Mouse (Mus musculus) layer of hippocampus, postnatal 36 days (tissue): ENCODE results near the gene Eya4. TPM values are rescaled to one million over a fixed set of nuclear protein-coding genes. Genes with fewer than 3 reads are reported as not detected.

Experiments
- DNase-seq, 2 experiments: peaks; one replicate each; pipeline ENCODE4 v3.0.0; 2022
- total RNA-seq, 2 experiments: library from RNA; stranded (reverse); gene quantifications; 2 replicates each; pipeline ENCODE4 v1.2.3; 2021

Gene Eya4
- total RNA-seq, 2 experiments from 2014 or later: 5.4 to 5.7 TPM

DNA sequence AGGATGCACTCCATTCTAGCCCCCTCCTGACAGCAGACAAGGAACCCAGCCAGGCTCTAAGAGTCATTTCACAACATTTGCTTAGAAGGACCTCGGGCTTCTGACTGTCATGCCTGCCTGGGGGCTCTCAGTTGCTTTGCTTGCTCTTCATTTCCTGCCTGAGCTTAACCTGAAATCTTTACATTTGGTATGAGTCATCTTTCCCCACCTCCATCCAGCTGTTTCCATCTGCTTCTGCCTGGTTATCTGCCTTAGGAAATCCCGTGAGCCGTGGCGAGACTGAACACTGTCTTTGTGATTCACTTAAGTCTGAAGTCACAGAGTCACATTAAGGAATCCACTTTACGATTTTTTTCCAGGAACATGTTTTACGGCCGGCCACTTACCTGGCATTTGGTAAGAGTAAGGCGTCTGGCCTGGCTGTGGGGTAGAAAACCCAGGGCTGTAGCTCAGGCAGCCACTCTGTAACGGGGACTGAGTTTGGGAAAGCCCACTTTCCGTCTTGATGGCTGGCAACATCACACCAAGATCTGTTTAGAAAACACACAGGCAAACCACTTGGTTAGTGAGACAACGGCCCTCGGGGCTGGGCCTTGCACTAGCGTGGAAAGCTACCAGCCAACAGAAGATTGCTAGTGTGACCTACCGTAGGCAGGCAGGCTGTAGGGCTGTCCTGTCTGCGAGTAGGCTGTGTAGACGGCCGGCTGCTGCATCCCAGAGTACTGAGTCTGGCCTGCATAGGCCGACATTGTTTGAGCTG, 193.5 kb downstream of the Eya4 start:
- DNase-seq: no peak

DNA sequence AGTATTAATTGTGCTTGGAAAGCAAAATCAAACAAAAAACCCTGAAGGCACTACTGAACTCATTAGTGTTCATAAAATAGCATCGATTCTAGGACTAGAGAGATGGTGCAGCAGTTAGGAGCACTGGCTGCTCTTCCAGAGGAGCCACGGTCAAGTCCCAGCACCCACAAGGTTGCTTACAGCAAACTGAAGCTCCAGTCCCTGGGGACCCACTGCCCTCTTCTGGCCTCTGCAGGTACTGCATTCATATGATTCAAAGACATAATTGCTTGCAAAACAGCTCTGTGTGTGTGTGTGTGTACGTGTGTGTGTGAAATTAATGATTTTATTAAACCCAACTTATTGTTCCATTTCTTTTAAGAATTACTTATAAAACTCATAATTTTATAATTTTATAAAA, 200.2 kb downstream of the Eya4 start:
- DNase-seq: no peak

DNA sequence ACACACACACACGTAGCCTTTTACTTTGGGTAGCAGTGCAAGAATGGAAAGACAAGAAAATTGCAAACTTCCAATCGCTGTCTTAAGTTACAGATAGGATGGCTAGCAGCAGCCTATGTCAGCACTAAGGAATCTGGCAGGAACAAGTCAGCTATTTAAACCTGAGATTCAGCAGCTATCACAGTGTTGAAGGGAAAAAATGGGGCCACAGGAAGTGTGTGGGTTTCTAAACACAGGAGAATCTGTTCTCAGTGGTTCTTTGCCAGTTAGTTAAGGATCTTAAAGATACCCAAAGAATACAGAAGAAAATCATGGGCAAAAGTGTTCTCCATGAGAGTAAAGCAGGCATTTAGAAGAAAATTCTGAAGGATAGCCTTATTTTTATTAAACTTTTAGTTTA, 206.0 kb downstream of the Eya4 start:
- no peak for DNase-seq

DNA sequence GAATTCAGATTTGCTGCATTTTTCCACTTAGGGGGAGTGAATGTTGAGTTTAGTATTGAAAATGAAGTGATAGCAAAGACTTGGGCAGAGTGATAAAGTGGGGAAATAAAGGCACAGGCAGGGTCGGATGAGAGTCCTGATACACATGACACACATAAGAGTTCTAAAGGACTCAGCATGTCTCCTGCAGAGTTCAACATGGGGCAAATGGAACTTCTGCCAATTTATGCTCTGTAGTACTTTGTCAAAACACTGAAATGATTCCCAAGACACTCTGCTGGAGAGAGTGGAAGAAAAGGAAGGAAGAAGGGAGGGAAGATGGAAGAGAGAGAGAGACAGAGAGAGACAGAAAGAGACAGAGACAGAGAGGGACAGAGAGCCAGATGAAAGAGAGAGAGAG, 222.6 kb downstream of the Eya4 start:
- DNase-seq: no peak

DNA sequence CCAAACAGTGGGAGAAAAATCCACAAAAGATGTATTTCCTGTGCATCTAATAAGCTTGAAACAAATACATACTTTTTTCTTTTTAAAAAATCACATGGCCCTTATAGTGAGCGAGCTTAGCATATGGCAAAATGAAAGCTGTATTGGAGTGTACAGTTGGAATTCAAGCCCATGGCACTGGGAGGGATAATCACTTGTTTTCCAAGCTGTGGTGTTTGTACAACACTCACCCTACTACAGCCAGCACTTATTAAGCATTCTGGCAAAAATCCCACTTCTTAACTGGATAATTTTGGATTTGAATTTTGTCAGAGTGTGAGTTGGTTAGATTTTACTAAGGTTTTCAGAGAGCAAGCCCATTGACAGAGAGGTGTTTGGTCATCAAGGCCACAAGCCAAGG, 223.4 kb downstream of the Eya4 start:
- no peak for DNase-seq

DNA sequence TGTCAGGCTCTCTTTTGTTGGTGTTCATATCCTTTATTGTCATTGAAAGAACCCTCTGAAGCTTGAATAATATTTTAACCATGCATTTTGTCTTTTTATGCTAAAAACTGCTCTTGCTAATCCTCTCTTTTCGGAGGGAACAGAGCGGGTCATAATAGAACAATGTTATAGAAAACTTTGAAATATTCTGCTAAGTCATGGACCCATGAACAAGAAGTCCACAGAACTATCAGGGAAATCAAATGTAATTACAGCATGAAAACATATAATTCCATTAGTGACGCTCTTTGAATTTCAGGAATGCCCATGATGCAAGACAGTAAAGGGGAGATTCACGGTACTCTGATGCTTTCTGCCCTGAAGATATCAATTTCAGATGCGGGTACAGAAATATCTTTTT, 224.1 kb downstream of the Eya4 start:
- no peak for DNase-seq

DNA sequence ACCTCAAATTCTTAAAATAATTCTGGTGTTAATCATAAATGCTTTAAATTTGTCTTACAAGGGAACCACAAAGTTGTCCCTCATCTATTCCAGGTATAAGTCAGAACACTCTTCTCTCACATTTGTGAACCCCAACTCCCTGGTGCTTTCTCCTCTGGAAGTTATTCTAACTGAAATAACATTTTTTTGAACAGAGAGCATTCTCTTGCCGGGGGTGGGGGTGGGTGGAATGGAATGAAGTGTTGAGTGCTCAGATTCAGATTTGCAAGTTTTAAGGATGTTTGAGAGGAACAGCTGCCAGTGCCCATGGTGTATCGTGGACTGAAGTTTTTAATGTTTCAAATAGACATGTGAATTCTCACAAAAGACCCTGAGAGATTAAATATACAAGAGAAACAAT, 230.1 kb downstream of the Eya4 start:
- DNase-seq: no peak

DNA sequence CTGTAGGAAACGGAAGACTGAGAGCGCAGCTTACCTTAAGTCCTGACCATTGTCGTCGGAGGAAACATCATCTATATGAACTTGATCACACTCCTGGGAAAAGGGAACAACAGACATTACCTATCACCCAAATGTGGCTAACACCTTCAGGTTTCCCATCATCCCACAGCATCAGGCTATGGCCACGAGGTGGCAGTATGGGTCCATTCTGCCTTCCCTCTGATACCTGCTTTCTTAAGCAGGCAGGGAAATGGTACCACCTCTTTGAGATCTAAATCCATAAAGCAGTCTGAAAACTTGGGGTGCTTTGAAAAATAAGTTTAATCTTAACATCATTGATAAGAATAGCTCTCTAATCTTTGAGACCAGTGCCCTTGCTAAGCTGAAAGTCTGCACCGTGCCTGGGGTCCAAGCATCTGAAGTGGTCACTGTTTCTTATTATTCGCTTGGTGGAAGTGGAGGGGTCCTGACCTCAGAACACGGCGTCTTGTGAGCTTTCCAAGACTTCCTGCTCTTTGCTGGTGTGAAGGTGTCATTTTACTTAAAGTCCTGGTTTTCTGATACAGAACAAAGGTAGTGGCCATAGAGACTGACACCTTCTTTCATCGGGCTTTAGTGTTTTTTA, 233.7 kb downstream of the Eya4 start:
- DNase-seq: peak; percentile 74 to 79

DNA sequence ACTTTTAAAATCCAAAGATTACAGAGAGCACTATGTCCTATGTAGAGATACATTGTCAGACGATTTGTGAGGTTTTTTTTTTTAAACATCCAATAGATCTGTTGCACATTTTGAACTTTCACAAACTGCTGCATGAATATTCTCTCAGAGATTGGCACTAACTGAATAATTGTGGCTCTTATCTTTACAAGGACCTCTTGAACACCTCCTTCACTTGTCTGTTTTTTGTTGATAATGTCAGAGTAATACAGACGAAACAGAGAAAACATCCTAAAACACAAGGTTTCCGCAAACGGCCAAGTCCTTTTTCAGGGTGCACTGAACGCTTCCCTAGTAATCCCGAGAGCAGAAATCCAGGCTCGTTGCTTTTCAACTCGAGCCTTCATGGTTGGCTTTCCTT, 234.5 kb downstream of the Eya4 start:
- DNase-seq: no peak

DNA sequence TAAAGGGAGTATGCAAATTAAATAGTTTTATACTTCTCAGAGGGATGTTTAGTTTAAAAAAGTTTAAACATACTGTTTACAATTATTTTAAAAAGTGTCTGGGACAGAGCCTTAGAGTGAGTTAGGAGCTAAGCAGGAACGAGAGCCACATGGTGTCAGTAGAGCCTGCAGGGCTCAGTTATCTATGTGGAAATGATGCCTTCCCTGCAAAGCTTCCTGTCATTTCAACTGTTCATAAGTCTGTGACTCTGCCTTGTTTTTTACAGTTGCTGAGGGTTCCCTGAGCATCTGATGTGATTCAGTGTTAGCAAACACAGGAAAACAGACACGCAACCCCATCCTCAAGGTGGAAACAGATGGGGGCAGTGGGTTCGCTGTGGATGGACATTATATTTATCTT, 235.3 kb downstream of the Eya4 start:
- no peak for DNase-seq

DNA sequence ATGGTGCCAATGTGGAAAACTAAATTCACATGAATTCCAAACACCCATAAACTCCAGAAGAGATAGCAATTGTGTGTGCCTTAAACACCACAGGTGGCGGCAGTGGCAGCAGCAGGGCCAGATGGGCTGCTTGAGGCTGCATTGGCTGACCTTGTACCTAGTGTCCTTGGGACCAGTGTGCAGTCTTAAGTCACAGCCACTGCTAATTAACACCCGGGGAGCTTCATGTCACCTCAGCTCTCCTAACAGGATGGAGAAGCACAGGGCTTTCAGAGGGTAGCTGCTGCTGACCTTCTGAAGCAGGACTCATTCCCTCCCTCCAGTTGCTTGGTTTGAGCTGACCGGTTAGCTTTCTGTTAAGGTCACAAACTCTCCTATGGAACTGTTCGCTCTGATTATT, 242.5 kb downstream of the Eya4 start:
- DNase-seq: no peak

DNA sequence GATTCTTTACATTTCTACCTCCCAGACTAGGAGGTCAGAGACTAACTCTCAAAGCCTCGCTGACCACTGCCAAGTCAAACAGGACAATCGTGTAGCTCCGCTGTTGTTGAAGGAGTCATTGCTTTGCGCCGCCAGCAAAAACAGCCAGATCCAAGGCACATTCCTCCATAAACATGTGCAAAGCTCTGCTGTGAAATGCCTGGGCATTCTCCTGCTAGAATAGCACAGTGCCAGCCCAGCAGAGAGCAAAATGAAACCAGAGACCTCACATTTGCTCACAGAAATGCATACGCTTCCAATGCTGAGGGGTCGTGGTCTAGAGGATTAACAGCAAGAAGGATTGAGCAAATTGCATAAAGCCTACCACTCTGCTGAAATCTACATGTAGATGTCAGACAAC, 258.1 kb downstream of the Eya4 start:
- no peak for DNase-seq

DNA sequence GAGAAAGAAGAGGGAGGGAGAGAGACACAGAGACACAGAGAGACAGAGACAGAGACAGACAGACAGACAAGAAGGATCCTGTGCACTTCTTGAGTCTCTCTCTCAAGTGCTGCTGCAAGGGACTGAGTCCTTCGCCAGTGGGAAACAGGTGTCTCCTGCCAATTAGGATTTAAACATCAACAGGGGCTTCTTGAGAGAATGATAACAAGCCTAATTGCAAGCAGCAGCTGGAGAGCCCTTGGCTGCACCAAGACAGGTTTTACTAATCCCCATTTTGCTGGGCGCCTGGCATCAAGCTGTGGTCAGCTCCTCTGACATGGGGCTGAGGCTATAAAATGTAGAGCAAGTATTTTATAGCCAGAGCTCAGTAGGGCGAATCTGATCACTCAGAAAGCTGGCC, 259.0 kb downstream of the Eya4 start:
- no peak for DNase-seq

DNA sequence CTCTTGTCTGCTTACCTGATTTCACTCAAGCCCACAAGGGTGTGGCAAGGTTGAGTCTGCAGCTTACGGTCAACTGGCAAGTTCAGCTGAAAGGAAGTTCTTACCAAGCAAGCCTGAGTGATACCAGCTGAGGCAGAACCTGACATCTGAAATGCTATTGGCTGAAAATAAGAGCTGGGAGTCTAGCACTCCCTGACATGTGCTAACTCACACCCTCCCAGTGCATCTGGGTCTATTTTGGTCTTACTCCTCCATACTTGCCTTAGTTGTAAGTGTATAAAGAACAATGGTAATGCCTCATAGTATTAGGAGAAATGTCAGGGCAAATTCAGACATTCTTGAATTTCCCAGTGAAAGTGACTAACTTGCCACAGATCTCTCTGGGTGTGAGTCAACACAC, 260.3 kb downstream of the Eya4 start:
- no peak for DNase-seq

DNA sequence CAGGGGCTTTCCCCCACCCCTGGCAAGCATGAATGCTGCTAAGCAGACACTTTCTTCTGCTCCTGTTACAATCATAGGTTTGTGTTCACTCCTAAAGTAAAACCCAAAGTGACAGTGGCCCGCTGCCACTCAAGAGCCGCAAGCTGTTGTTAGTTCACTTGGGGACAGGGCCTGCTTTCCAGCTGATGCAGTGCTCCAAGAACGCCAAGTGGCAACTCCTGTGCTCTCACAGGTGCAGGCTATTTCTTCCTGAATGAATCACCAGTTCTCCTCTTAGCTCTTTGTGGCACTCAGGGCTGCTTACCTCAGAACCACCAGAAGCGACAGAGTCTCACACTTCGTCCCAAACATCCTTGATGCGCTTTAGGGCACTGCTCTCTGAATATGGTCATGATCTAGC, 261.3 kb downstream of the Eya4 start:
- DNase-seq: no peak

DNA sequence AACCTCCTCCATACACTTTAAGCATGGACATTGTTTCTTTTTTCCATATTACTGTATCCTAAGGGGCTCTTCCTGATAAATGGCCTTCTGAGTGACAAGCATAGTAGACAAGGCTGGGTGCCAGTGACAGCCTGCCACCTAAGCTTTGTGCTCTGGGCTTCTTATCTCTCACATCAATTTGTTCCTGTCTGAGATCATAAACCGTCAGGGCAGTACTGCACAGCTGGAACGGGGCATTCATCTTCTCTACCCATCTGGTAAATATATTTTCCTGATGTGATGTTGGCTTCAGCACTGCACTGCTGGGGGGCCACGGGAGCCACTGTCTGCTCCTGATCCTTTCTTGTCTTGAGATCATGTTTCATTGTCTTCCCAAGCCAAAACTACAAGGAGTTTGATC, 261.8 kb downstream of the Eya4 start:
- no peak for DNase-seq

DNA sequence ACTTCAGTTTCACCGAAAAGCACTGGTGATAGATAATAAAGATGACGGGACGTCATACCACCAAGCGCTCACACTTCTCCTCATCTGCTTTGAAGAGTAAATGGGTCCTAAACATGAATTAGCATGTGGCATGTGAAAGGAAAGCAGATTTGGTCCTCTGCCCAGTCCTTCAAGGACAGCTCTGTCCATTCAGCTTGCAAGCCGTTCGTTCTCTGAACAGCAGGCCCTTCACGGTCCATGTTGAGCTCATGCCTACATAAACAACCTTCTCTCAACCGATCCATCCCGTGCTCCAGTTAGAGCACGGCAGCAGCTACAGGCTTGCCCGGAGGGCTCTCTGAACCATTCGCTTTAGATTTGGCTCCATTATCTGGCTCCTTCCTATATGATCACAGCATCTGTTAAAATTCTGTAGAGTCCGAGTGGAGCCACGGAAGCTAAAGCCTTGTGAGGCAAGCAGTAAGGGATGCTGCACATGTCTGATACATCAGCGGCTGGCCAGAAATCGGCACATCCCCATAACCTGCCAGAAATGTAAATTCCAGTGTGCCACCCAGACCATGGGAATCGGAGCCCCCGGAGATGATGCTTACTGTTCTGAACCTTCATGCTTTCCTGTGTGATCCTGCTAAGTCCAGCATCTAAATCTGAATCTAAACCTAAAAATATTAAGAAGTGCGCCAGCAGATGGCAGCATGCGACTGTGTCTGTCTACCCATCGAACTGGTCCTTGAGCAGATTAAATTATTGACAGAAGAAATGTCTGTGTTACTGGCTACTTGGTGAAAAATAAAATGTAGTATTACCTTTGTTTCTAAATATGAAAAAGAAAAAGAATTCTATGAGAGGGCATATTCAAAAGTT, 264.0 kb downstream of the Eya4 start:
- peak; percentile 56 to 70 for DNase-seq

DNA sequence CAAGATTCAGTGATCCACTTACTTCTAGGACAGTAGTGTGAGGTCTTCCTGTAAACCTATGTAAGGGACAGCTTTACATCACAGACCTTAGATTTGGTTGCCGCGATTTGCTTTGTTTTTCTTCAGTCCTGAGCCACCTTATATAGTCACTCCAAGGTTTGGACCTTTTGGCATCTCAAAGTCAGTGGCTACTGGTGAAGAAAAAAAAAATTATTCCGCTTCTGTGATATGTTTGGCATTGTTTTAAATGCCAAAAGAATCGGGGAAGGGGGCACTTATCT, 269.1 kb downstream of the Eya4 start:
- DNase-seq: no peak

DNA sequence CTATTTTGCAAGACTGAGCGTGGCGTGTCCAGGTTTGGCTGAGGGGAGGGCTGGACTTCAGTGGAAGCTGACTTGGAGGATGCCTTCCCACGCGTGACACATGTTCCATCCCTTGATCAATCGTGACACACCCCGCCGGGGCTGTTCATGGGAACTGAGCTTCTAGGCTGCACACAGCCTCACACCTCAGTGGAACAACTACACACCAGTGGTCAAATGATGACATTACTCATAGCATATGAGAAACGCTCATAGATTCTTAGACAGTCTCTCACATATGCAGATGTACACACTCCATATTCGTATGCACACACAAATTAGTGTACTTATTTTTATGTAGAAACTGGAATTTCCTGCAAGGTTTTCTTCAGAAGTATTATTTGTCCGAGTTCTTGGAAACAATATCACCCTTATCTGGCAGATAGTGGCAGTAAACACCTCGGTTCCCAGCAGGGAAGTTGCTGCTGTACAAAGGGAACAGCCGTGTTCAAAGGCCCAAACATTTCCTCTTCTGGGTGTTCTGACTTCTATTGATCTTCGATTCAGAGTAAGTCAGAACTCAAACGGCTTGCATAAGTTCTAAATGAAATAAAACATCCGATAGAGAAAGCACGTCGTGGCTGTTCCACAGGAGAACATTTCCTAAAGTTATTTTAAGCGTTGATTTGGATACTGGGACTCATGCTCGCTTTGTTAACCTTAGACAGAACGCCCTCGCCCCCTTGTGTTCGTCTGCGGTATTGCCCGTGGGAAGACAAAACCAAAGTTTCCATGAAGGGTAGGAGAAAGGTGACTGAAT, 269.6 kb downstream of the Eya4 start:
- peak; percentile 73 to 80 for DNase-seq

DNA sequence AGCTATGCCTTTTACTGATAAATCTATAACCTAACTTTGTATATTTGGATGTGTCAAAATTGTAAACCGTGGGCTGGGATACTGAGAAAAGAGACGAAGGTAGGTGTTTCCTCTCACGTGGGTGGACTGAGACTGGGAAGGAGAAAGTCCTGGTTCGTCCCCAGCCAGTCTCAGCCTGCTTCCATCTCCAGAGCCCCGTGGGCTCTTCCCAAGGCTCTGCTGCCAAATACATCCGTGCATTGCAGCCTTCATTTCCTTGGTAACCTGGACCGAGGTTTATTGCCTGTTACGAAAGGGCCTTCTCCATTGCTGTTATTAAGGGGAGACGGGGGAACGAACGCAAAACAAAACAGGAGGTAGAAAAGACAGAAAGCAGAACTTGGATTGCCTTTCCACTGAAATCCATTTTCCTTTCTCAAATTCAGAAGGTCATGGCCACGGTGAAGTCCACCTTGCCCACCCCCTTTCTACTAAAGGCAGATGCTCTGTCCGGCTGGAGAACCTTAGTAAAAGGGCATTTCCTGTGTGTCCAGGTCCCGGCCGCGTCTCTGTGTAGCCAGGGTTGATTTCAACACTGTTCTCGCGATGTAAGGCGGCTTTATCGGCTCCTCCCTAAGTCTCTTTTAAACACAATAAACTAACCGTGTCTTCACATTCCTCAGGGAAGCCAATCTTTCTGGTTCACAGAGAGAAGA, 273.7 kb downstream of the Eya4 start:
- DNase-seq: no peak

DNA sequence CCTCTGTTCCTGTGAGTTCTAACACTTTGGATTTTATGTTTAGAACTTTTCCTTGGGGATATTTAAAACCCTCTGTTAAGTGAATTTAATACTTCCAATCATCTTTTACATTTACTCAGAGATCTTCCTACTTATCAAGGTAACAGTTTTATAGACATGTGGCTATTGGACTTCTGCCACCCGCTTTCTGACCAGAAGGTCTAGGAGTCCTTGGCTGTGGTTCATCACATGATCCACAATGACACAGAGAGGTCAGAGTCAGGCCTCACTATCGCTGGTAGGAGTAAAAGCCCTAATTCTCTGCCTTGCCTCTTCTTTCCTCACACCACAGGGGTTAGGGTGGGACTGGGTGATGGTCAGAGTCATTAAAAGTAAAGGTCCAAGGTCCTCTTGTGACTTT, 277.2 kb downstream of the Eya4 start:
- no peak for DNase-seq

DNA sequence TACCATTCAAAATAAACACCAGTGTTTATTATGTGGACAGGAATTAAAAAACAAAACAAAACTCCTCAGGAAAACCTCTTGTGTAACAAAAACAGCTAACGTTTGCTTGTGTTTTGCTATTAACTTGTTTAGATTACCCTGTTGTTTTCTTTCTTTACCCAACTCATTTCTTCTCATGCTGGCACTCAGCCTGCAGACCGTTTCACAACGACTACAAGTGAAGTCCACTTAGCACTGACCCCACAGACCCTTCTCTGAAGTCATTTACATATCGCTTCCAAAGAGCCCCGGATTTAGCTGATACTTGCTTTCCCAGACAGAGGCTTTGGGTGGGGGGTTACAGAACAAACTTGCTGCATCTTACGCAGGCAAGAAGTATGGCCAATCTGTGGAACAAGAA, 286.9 kb downstream of the Eya4 start:
- DNase-seq: no peak
